Mouse (Mus musculus) brain, embryonic 14.5 days (tissue): ENCODE measurements around the gene Zfp446.

Experiments
- CTCF ChIP-seq: fragments of 200-500 bp; IDR thresholded peaks from 2 replicates; pipeline ENCODE4 v1.5.1; 2012; ENCODE audit warnings: inconsistent platforms, mild to moderate bottlenecking, moderate library complexity, borderline replicate concordance; ENCODE audit not compliant: insufficient read depth, insufficient read length; ENCODE audit errors: extremely low read depth
- POLR2A ChIP-seq: fragments of 200-500 bp; IDR thresholded peaks from 2 replicates; pipeline ENCODE4 v1.6.1; 2012; ENCODE audit warnings: mild to moderate bottlenecking, inconsistent platforms, borderline replicate concordance; ENCODE audit not compliant: poor library complexity, insufficient read depth, insufficient read length, severe bottlenecking; ENCODE audit errors: extremely low read depth

GRCm38 (mm10) chr7:12966104-12966845 is 11.4 kb upstream of the Zfp446 start:
- TF ChIP-seq POLR2A (no peak), CTCF (no peak)
